Mouse (Mus musculus) kidney, embryonic 15.5 days (tissue): ENCODE measurements around the gene Inha. TPM values are rescaled to one million over a fixed set of nuclear protein-coding genes. Genes with fewer than 3 reads are reported as not detected.

Experiments
- ATAC-seq: fragments of 200-750 bp; cut with Nextera tagmentation; replicated peaks from 2 replicates; pipeline ENCODE4 v1.8.0; 2017; ENCODE audit warnings: moderate TSS enrichment; ENCODE audit not compliant: low FRiP score
- H3K27ac ChIP-seq: fragments of 300-500 bp; sonication (generic); 2 replicates; pipeline ENCODE4 v1.5.1; 2015; ENCODE audit warnings: mild to moderate bottlenecking, inconsistent platforms
- H3K27me3 ChIP-seq: fragments of 300-500 bp; sonication (generic); 2 replicates; pipeline ENCODE4 v1.6.1; 2015; ENCODE audit warnings: inconsistent platforms
- H3K36me3 ChIP-seq: fragments of 300-500 bp; sonication (generic); 2 replicates; pipeline ENCODE4 v1.6.1; 2015; ENCODE audit warnings: inconsistent platforms
- H3K4me1 ChIP-seq: fragments of 300-500 bp; sonication (generic); 2 replicates; pipeline ENCODE4 v1.6.1; 2015; ENCODE audit warnings: inconsistent platforms
- H3K4me2 ChIP-seq: fragments of 300-500 bp; sonication (generic); 2 replicates; pipeline ENCODE4 v1.6.1; 2015; ENCODE audit warnings: moderate library complexity, mild to moderate bottlenecking, inconsistent platforms
- H3K4me3 ChIP-seq: fragments of 300-500 bp; sonication (generic); replicated peaks from 2 replicates; pipeline ENCODE4 v1.5.1; 2015; ENCODE audit warnings: mild to moderate bottlenecking, inconsistent platforms
- H3K9ac ChIP-seq: fragments of 300-500 bp; sonication (generic); 2 replicates; pipeline ENCODE4 v1.6.1; 2015; ENCODE audit warnings: mild to moderate bottlenecking, inconsistent platforms
- H3K9me3 ChIP-seq: fragments of 300-500 bp; sonication (generic); replicated peaks from 2 replicates; pipeline ENCODE4 v1.6.1; 2016; ENCODE audit warnings: inconsistent platforms
- whole genome bisulfite sequencing: fragments of 180-500 bp; shearing (Covaris S2); methylation state at CpG from one replicate; pipeline ENCODE4 v1.1.7; 2015; ENCODE audit warnings: mixed read lengths; 5-methylcytosine and 5-hydroxymethylcytosine counted together
- polyA plus RNA-seq: library from polyadenylated mRNA; unstranded; fragments of >200 nt; fragmentation: Nextera tagmentation; extraction: Ambion mirVana; gene quantifications from 2 replicates; pipeline ENCODE4 v1.2.1, GENCODE M21; 2015

Gene Inha
- polyA plus RNA-seq, 1 experiment from 2014 or later: 11.2 TPM

DNA sequence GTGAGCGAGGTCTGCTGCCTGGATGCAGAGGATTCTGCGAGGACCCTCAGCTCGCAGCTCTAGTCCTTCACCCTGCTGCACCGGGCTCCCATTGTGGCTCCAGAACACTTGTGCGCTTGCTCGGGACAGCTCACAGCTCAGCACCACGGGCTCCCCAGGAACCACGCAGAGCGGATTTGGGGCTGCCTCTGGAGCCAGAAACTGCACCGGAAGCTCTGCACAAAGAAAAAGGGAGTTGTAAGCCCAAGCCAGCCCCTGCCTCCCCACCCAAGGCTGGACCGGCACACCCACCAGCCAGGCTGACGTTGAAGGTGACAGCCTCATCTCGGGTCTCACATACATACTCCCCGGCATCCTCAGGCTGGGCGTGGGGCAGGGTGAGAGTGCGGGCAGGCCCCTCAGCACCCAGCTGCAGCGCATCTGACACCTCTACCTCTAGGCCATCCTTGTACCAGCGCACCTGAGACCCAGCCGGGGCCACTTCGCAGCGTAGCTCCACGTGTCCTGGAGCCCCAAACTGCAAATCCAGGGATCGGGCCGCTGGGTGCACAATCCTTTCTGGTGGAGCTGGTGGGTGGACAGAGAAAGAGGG lies 14.2 kb upstream of the Inha start:
- WGBS: 68% methylated on average over 24 of the region's 24 CpGs
- peaks cover 72% of the 10 kb centered on the region for H3K36me3 ChIP-seq
- peaks cover 27% of the 10 kb centered on the region for H3K27me3 ChIP-seq
- no peak overlapping the region for H3K9ac ChIP-seq
- no peak for ATAC-seq
- H3K4me3 ChIP-seq: no peak overlapping the region
- no peak overlapping the region for H3K4me2 ChIP-seq
- H3K9me3 ChIP-seq: no peaks in the 10 kb centered on the region
- H3K4me1 ChIP-seq: peaks cover 30% of the 10 kb centered on the region
- no peak overlapping the region for H3K27ac ChIP-seq

DNA sequence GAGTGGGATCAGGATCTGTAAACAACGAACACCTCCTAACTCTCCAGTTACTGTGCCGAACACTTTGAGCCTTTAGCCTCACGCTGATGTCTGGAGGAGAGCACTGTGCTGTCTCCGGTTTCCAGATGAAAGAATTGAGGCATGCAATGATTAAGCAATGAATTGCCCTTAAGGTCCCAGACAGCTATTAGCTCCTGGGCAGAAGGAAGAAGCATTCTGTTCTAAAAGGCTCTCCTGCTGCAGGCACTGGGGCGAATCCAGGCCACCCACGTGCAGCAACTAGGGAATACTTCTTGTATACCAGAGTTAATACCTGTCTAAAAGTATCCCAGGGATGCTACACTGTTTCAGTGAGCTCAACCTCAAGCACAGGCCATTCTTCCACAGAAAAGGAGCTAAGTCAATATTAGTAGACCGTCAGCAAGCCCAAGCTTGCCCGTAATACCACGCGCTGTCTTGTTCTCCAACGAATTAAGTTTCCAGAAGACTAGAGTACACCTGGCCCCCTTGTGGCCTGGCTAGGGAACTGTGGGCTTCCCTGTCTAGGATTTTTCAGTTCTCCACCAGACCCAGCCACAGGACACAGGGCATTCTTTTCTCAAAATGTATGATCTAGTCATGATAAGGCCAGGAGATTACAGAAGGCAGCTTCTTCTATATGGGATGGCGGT lies 11.9 kb upstream of the Inha start:
- Histone ChIP-seq H3K4me2 (no peak overlapping the region), H3K27me3 (0 out of 2 replicates have a peak, but pooled peaks cover 6% of the 10 kb centered on the region), H3K4me3 (no peak overlapping the region), H3K36me3 (peaks cover 82% of the 10 kb centered on the region), H3K9ac (no peak overlapping the region), H3K9me3 (no peaks in the 10 kb centered on the region), H3K27ac (peak overlapping the region; percentile 56), H3K4me1 (peaks cover 24% of the 10 kb centered on the region)
- 27% methylated on average over 12 of the region's 12 CpGs for WGBS
- peak; percentile 46 for ATAC-seq

DNA sequence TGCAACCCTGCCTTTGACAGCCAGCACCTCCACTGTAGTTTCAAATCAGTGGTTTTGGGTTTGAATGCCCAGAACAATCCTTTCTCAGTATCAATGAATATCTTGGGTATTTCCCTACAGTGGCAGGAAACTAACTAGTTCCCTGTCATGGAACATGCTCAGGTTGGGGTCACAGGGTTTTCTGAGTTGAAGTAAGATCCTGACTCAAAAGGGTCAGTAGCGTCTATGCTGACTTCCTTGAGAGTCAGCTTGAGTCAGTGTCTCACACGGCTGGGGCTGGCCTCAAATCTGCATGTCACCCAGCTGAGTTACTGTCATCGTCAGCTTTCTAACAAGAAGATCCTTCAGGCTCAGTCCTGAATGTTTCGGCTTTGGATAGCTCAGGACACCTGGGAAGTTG lies 8.0 kb upstream of the Inha start:
- no peak for ATAC-seq
- H3K27ac ChIP-seq: no peak overlapping the region
- no peak overlapping the region for H3K4me3 ChIP-seq
- no peaks in the 10 kb centered on the region for H3K27me3 ChIP-seq
- no peaks in the 10 kb centered on the region for H3K9me3 ChIP-seq
- peaks cover 36% of the 10 kb centered on the region for H3K4me1 ChIP-seq
- H3K9ac ChIP-seq: no peak overlapping the region
- 88% methylated on average over 4 of the region's 4 CpGs for WGBS
- peaks cover 82% of the 10 kb centered on the region for H3K36me3 ChIP-seq
- no peak overlapping the region for H3K4me2 ChIP-seq

- Histone ChIP-seq H3K4me2 (no peak overlapping the region), H3K4me1 (peaks cover 42% of the 10 kb centered on the region), H3K36me3 (peaks cover 86% of the 10 kb centered on the region), H3K9me3 (no peaks in the 10 kb centered on the region), H3K4me3 (no peak overlapping the region), H3K27ac (no peak overlapping the region), H3K27me3 (no peaks in the 10 kb centered on the region), H3K9ac (no peak overlapping the region)
- 81% methylated on average over 7 of the region's 7 CpGs for WGBS
- ATAC-seq: no peak
Observed at GRCm38 (mm10) chr1:75499441-75499840, 7.4 kb upstream of the Inha start.

DNA sequence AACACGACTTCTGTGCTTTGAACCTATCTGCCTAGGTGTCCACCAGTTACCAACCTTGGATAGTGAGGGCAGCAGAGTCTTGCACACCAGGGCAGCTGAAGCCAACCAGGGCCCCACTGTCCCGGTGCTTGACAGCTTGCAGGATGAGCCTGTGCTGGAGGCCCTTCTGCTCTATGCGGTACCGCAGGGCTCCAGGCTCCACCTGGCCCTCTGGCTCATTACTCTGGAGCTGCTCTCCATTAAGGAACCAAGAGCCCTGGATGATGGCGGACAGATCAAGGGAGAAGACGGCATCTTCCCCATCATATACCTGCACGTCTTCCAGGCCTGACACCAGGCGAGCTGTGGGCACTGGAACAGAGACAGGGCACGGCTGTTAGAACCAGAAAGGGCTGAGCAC lies 5.0 kb upstream of the Inha start:
- no peak overlapping the region for H3K9ac ChIP-seq
- H3K4me1 ChIP-seq: peaks cover 37% of the 10 kb centered on the region
- no peak overlapping the region for H3K27ac ChIP-seq
- H3K36me3 ChIP-seq: peaks cover 71% of the 10 kb centered on the region
- H3K4me2 ChIP-seq: no peak overlapping the region
- no peaks in the 10 kb centered on the region for H3K27me3 ChIP-seq
- H3K4me3 ChIP-seq: no peak overlapping the region
- ATAC-seq: no peak
- H3K9me3 ChIP-seq: no peaks in the 10 kb centered on the region
- 94% methylated on average over 9 of the region's 9 CpGs for WGBS

GRCm38 (mm10) chr1:75502945-75503650 lies 3.8 kb upstream of the Inha start:
- H3K4me1 ChIP-seq: peaks cover 46% of the 10 kb centered on the region
- 83% methylated on average over 25 of the region's 25 CpGs for WGBS
- H3K4me3 ChIP-seq: no peak overlapping the region
- no peak for ATAC-seq
- H3K9ac ChIP-seq: no peak overlapping the region
- no peak overlapping the region for H3K27ac ChIP-seq
- no peaks in the 10 kb centered on the region for H3K27me3 ChIP-seq
- no peaks in the 10 kb centered on the region for H3K9me3 ChIP-seq
- peak overlapping the region; percentile 86 for H3K4me2 ChIP-seq
- peaks cover 59% of the 10 kb centered on the region for H3K36me3 ChIP-seq

DNA sequence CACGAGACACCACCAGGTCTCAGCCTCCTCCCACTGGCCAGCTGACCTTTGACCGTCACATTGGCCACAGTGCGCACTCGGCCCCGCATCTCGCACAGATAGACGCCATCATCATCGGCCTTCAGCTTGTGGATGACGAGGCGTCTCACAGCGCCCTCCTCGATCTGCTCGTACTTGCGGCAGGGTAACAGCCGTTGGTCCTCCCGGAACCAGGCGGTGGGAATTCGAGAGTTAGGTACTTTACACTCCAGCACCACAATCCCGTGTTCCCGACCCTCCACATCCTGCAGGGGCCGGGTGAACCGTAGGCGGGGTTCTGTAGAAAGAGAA lies 3.3 kb upstream of the Inha start:
- peak overlapping the region; percentile 86 for H3K4me2 ChIP-seq
- no peak overlapping the region for H3K27ac ChIP-seq
- H3K36me3 ChIP-seq: peaks cover 54% of the 10 kb centered on the region
- peaks cover 48% of the 10 kb centered on the region for H3K4me1 ChIP-seq
- 73% methylated on average over 23 of the region's 23 CpGs for WGBS
- H3K9ac ChIP-seq: no peak overlapping the region
- H3K9me3 ChIP-seq: no peaks in the 10 kb centered on the region
- H3K27me3 ChIP-seq: no peaks in the 10 kb centered on the region
- ATAC-seq: no peak
- H3K4me3 ChIP-seq: no peak overlapping the region

GRCm38 (mm10) chr1:75504256-75505045 lies 2.4 kb upstream of the Inha start:
- WGBS: 55% methylated on average over 9 of the region's 9 CpGs
- Histone ChIP-seq H3K4me1 (peaks cover 51% of the 10 kb centered on the region), H3K27ac (no peak overlapping the region), H3K9me3 (no peaks in the 10 kb centered on the region), H3K4me3 (peak overlapping the region; percentile 88), H3K4me2 (peak overlapping the region; percentile 86), H3K9ac (peak overlapping the region; percentile 92), H3K36me3 (peaks cover 46% of the 10 kb centered on the region), H3K27me3 (no peaks in the 10 kb centered on the region)
- no peak for ATAC-seq

- H3K4me3 ChIP-seq: peak overlapping the region; percentile 88
- H3K9ac ChIP-seq: peak overlapping the region; percentile 92
- peaks cover 36% of the 10 kb centered on the region for H3K36me3 ChIP-seq
- no peaks in the 10 kb centered on the region for H3K27me3 ChIP-seq
- under 1% methylated on average over 84 of the region's 84 CpGs for WGBS
- peaks cover 60% of the 10 kb centered on the region for H3K4me1 ChIP-seq
- peak overlapping the region; percentile 86 for H3K4me2 ChIP-seq
- no peaks in the 10 kb centered on the region for H3K9me3 ChIP-seq
- ATAC-seq: peak; percentile 44
- peak overlapping the region; percentile 98 for H3K27ac ChIP-seq
Observed at GRCm38 (mm10) chr1:75505159-75505955, 1.5 kb upstream of the Inha start.

DNA sequence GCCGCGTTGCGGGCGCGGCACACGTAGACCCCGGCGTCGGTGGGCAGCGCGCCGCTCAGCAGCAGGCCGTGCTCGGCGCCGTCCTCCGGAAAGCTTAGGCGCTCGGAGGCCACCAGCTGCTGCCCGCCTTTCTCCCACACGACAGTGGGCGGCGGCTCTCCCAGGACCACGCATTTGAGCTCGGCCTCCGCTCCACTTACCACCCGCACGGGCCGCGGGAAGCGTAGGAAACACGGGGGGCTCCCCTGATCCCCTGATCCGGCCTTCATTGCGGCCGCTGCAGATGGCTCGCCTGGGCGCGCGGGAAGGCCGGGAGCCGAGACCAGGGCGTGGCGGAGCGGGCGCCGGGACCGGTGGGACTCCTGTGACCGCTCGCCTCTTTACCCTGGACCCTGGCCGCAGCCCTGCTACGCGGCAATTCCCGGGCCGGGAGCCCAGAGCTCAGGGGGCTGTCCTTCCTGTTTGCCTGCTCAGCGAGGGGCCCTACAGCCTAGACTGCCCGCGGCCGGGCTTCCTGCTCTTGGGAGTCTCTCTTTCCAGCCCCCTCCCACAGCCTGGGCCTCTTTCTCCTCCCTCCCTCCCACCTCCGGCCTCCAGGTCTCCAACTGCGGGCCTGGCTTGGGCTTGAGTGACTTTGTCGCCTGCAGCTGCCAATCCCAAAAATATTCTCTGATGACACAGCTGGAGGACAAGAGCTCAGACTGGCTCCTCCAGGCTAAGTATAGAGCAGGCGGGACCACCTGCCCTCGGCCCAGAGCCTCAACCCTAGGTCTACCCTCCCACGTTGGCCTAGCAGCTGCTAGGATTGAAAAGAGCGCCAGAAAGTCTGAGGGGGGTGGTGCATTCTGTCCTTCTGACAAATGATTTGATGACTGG lies 683 bp upstream of the Inha start, which contains the start of gene Obsl1:
Gene Obsl1, minus strand, starts transcription at position 497 of the 876 bp plus-strand sequence.
- peak within 1 kb of the TSS; percentile 98 for H3K27ac ChIP-seq
- no peaks in the 10 kb centered on the region for H3K27me3 ChIP-seq
- no peaks in the 10 kb centered on the region for H3K9me3 ChIP-seq
- peaks cover 28% of the 10 kb centered on the region for H3K36me3 ChIP-seq
- H3K4me2 ChIP-seq: peak within 1 kb of the TSS; percentile 86
- H3K4me3 ChIP-seq: peak within 1 kb of the TSS; percentile 88
- H3K9ac ChIP-seq: peak within 1 kb of the TSS; percentile 92
- WGBS: under 1% methylated on average over 65 of the region's 65 CpGs
- H3K4me1 ChIP-seq: peaks cover 68% of the 10 kb centered on the region
- ATAC-seq: peak; percentile 94
